ENCODE assay signal across 13 mouse cellular contexts in the genomic region with DNA sequence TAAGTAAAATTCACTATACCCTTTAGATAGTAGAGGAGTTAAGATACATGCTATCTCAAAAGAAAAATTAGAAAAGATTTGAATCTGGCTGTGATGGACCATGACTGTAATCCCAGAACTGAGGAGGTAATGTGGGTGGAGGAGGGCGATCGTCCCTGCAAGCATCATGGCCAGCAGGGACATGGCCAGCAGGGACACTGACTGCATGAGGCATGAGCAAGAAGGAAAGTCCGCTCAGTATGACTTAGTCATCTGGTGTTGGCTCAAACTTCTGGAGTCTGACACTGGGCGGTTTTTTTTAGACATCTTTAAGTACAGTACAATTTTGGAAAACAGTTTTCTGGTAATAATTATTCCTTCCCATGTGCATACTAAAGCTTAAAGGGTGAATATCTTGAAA.
"Had no signal": no experiment of that assay in that cellular context is flagged by ENCODE, and none has a peak within 500 bp of the region (broad histone marks: within the 10 kb centered on the region; RNA-seq: fewer than 3 reads in every experiment).

No protein-coding gene starts in this region.

- H3K4me3 ChIP-seq: limb, embryonic 12.5 days; midbrain, embryonic 15.5 days; neural tube, embryonic 13.5 days had no signal

- H3K27ac ChIP-seq: limb, embryonic 12.5 days; midbrain, embryonic 15.5 days; neural tube, embryonic 13.5 days had no signal

- ATAC-seq: lung, postnatal 0 days; midbrain, embryonic 15.5 days had no signal

- H3K27me3 ChIP-seq: limb, embryonic 12.5 days; midbrain, embryonic 15.5 days; neural tube, embryonic 13.5 days had no signal

- DNase-seq: kidney, adult 8-10 months; kidney, postnatal 25 days; layer of hippocampus, postnatal 36 days; lung, adult 2 months; lung, postnatal 36 days; retina, postnatal 1 day; right cerebral cortex, postnatal 4 days; thymus, postnatal 36 days had no signal

- H3K9ac ChIP-seq: limb, embryonic 12.5 days; midbrain, embryonic 15.5 days; neural tube, embryonic 13.5 days had no signal

- H3K4me1 ChIP-seq: limb, embryonic 12.5 days; midbrain, embryonic 15.5 days; neural tube, embryonic 13.5 days had no signal

- H3K36me3 ChIP-seq: limb, embryonic 12.5 days; midbrain, embryonic 15.5 days; neural tube, embryonic 13.5 days had no signal

- H3K9me3 ChIP-seq: limb, embryonic 12.5 days; midbrain, embryonic 15.5 days; neural tube, embryonic 13.5 days had no signal

- H3K4me2 ChIP-seq: limb, embryonic 12.5 days; midbrain, embryonic 11.5 days; midbrain, embryonic 15.5 days; neural tube, embryonic 13.5 days had no signal
